ENCODE assay signal across 13 mouse cellular contexts in genomic region chr12:12284521-12284920, GRCm38 (mm10). TPM values are rescaled to one million over a fixed set of nuclear protein-coding genes. Genes with fewer than 3 reads are reported as not detected.
DNase-seq lines count a peak whose midpoint lies in the region; ATAC-seq and TF ChIP-seq lines count a peak whose summit lies in the region.
"Had no signal": no experiment of that assay in that cellular context is flagged by ENCODE, and none has a peak within 500 bp of the region (broad histone marks: within the 10 kb centered on the region; RNA-seq: fewer than 3 reads in every experiment).

No protein-coding gene starts in this region.

- H3K4me3 ChIP-seq in heart, embryonic 11.5 days (ENCODE audit: low read depth, low read length): no peak overlapping the region
- peak overlapping the region; percentile 19 for H3K4me3 ChIP-seq in testis, adult 2 months (ENCODE audit: control insufficient read depth, low read depth, low read length)
- no peak overlapping the region for H3K4me3 ChIP-seq in midbrain, embryonic 16.5 days (ENCODE audit: low read depth, low read length)
- H3K4me3 ChIP-seq: forebrain, embryonic 15.5 days; hindbrain, embryonic 12.5 days; myocyte had no signal

- no peak for TF ChIP-seq POLR2A in testis, adult 2 months (IDR thresholded peaks at IDR 0.05; ENCODE audit: control insufficient read depth, low read depth, low read length)

- ATAC-seq in heart, embryonic 11.5 days (replicated peaks; ENCODE audit: insufficient number of reproducible peaks, low FRiP score, low TSS enrichment): no peak
- no peak for ATAC-seq in midbrain, embryonic 16.5 days
- ATAC-seq: forebrain, embryonic 15.5 days had no signal

- DNase-seq in heart, adult 18-20 months: peak; percentile 64 to 83
- no peak for DNase-seq in testis, postnatal 10 days (ENCODE audit: low spot score)
- DNase-seq in heart, postnatal 10 days: peak; percentile 37 to 48
- peak; percentile 74 for DNase-seq in lung, postnatal 36 days
- no peak for DNase-seq in B cell, adult 2 months
- DNase-seq: cerebellum, postnatal 10 days had no signal

- H3K9ac ChIP-seq in heart, embryonic 11.5 days (ENCODE audit: low read depth, low read length): no peak overlapping the region
- H3K9ac ChIP-seq in midbrain, embryonic 16.5 days (ENCODE audit: low read depth, low read length): no peak overlapping the region
- H3K9ac ChIP-seq: forebrain, embryonic 15.5 days; hindbrain, embryonic 12.5 days had no signal

- H3K9me3 ChIP-seq in heart, embryonic 11.5 days (replicated peaks; ENCODE audit: control insufficient read depth, low read length): no peaks in the 10 kb centered on the region
- H3K9me3 ChIP-seq in midbrain, embryonic 16.5 days (replicated peaks; ENCODE audit: control insufficient read depth, low read length, poor library complexity, severe bottlenecking): no peaks in the 10 kb centered on the region
- H3K9me3 ChIP-seq: forebrain, embryonic 15.5 days; hindbrain, embryonic 12.5 days had no signal

- no peaks in the 10 kb centered on the region for H3K36me3 ChIP-seq in heart, embryonic 11.5 days (ENCODE audit: control insufficient read depth, insufficient read depth, low read length)
- H3K36me3 ChIP-seq in testis, adult 2 months (ENCODE audit: control insufficient read depth, insufficient read depth, low read length): no peaks in the 10 kb centered on the region
- no peaks in the 10 kb centered on the region for H3K36me3 ChIP-seq in midbrain, embryonic 16.5 days (ENCODE audit: control insufficient read depth, insufficient read depth, low read length)
- H3K36me3 ChIP-seq: forebrain, embryonic 15.5 days; hindbrain, embryonic 12.5 days had no signal

- no peaks in the 10 kb centered on the region for H3K27me3 ChIP-seq in heart, embryonic 11.5 days (ENCODE audit: control insufficient read depth, insufficient read depth, low read length)
- no peaks in the 10 kb centered on the region for H3K27me3 ChIP-seq in testis, adult 2 months (ENCODE audit: control insufficient read depth, insufficient read depth, low read length)
- no peaks in the 10 kb centered on the region for H3K27me3 ChIP-seq in midbrain, embryonic 16.5 days (ENCODE audit: control insufficient read depth, insufficient read depth, low read depth, low read length)
- H3K27me3 ChIP-seq: forebrain, embryonic 15.5 days; hindbrain, embryonic 12.5 days had no signal

- TF ChIP-seq CTCF in testis, adult 2 months (IDR thresholded peaks at IDR 0.05; ENCODE audit: control insufficient read depth, insufficient read depth, insufficient replicate concordance, low read depth, low read length): no peak

- 52% methylated on average over 6 of the region's 6 CpGs for WGBS in heart, embryonic 11.5 days (ENCODE audit: insufficient replicate concordance)
- 88% methylated on average over 6 of the region's 6 CpGs for WGBS in midbrain, embryonic 16.5 days

- no peak overlapping the region for H3K27ac ChIP-seq in heart, embryonic 11.5 days (ENCODE audit: low read depth, low read length)
- no peak overlapping the region for H3K27ac ChIP-seq in testis, adult 2 months (ENCODE audit: control insufficient read depth, insufficient read depth, low read depth, low read length)
- no peak overlapping the region for H3K27ac ChIP-seq in midbrain, embryonic 16.5 days (ENCODE audit: low read length)
- H3K27ac ChIP-seq: hindbrain, embryonic 12.5 days had no signal

- H3K4me1 ChIP-seq in heart, embryonic 11.5 days (ENCODE audit: control insufficient read depth, insufficient read depth, low read length): peaks cover 18% of the 10 kb centered on the region
- H3K4me1 ChIP-seq in testis, adult 2 months (ENCODE audit: control insufficient read depth, insufficient read depth, low read length): peaks cover 7% of the 10 kb centered on the region
- peaks cover 25% of the 10 kb centered on the region for H3K4me1 ChIP-seq in midbrain, embryonic 16.5 days (ENCODE audit: control insufficient read depth, insufficient read depth, low read length)

- no peak overlapping the region for H3K4me2 ChIP-seq in heart, embryonic 11.5 days
- H3K4me2 ChIP-seq in midbrain, embryonic 16.5 days (ENCODE audit: low read length): no peak overlapping the region
- H3K4me2 ChIP-seq: forebrain, embryonic 15.5 days; hindbrain, embryonic 12.5 days; midbrain, embryonic 11.5 days had no signal

- intact Hi-C loops in heart, postnatal 10 days (cut with DNase I): no loop called here

RNA-seq across cellular contexts. Expression of gene Fam49a, which starts 22.6 kb away (rescaled TPM):
- total RNA-seq in heart, adult 18-20 months (2021): 10 to 100 TPM; 11.2 to 12.2 TPM
- polyA plus RNA-seq in heart, embryonic 11.5 days (2014; fragmentation: Nextera tagmentation; extraction: Ambion mirVana): 48.9 and 63.7 TPM in 2 replicates
- polyA plus RNA-seq in testis, adult 2 months (2012; rRNA removed): 0.38 TPM in 2 replicates
- total RNA-seq in heart, postnatal 10 days (2021): 10 to 100 TPM; 14.7 to 15.6 TPM
- polyA plus RNA-seq in midbrain, embryonic 16.5 days (2015; fragmentation: Nextera tagmentation; extraction: Ambion mirVana): 68.5 and 72.1 TPM in 2 replicates
- polyA plus RNA-seq: myocyte had no signal

Comparison
In these comparisons a context has a peak if more than half of its experiments do, and no peak if none do; other contexts are left out.
1. DNase-seq: peak in heart, adult 18-20 months (2 of 2), heart, postnatal 10 days (2 of 2) and lung, postnatal 36 days (single experiment); none in testis, postnatal 10 days (single experiment) and B cell, adult 2 months (0 of 2).
2. RNA of gene Fam49a, which starts 22.6 kb away (polyA plus RNA-seq): 68.5 to 72.1 TPM in midbrain, embryonic 16.5 days and 48.9 to 63.7 TPM in heart, embryonic 11.5 days; 0.38 TPM in testis, adult 2 months; every median in the first group is over 10 times any median in the second.